Mouse (Mus musculus): ENCODE results near the gene Cnot10.

Cnot10 gene

GRCm38 (mm10) chr9:114578646-114579045 is 61.3 kb downstream of the Cnot10 start:
- DNase-seq (ENCODE audit: low spot score), result no peak

GRCm38 (mm10) chr9:114576001-114576400 is 64.0 kb downstream of the Cnot10 start:
- DNase-seq (ENCODE audit: low spot score), result no peak

- no peak for DNase-seq (ENCODE audit: low spot score)
Observed at GRCm38 (mm10) chr9:114573528-114573927, 66.5 kb downstream of the Cnot10 start.

DNA sequence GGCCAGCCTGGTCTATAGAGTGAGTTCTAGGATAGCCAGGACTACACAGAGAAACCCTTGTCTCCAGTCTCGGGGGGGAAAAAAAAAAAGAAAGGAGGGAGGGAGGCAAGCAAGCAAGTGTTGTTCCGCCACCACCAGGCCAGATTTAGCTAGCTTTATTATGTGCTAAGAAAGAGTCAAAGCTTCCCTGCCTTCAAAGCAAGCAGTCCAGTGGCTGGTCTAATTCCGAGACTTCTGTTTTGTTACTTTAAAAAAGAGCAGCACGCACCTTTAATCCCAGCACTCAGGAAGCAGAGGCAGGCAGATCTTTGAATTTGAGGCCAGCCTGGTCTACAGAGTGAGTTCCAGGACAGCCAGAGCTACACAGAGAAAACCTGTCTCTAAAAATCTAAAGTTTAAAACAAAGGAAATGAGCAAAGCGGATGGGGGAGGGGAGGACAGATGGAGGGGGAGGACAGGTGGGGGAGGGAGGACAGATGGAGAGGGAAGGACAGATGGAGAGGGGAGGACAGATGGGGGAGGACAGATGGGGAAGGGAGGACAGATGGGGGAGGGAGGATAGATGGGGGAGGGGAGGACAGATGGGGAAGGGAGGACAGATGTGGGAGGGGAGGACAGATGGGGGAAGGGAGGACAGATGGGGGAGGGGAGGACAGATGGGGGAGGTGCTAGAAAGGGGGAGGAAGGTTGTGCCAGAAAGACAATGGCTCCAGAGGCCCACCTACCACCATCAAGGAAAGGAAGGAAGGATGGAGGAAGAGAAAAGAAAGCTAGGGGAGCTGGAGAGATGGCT is 71.1 kb downstream of the Cnot10 start:
- no peak for DNase-seq (ENCODE audit: low spot score)

GRCm38 (mm10) chr9:114564667-114565066 is 75.3 kb downstream of the Cnot10 start:
- no peak for DNase-seq (ENCODE audit: low spot score)

DNA sequence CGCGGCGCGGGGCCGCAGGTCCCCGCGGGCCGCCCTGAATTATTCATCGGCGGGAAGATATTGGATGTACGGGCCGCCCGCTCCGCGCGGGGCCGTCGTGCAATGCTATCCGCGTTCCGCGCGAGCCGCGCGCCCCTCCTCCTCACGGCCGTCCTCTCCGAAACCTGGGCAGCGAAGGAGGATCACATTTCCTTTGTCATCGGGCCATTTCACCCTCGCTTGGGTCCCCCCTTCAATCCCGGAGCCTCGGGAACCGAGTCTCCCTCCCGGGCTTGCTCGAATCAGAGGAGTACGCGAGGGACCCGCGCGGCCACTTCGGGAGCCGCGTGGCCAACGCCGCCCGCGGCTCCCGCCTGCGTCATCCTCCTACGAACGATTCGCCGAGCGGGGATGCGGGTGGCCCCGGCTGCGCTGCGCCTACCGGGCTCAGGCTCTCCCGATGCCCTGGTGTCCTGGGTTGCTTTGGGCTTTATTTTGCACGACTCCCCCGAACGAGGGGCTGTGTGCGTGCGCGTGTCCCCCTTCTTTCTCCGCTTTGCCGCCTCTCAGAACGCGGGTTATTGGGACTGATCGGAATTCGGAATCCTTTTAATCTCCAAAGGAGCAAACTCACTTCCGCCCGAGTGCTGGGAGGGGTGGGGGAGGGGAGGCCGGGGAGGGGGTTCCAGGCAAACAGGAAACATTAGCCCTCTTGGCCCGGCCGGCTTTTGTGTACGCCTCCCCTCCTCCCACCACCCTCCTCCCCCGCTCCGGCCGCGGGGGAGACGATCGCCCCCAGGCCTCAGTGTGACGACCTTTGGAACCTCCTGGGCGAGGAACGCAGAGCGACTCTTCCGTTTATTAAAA is 76.0 kb downstream of the Cnot10 start, which contains the start of gene Trim71:
Gene Trim71, minus strand, starts transcription at position 609 of the 846 bp plus-strand sequence.
- DNase-seq (ENCODE audit: low spot score), result no peak

GRCm38 (mm10) chr9:114562919-114563751 is 76.8 kb downstream of the Cnot10 start:
- DNase-seq (ENCODE audit: low spot score), result no peak

- no peak for DNase-seq (ENCODE audit: low spot score)
Observed at GRCm38 (mm10) chr9:114562031-114562918, 77.7 kb downstream of the Cnot10 start.

DNA sequence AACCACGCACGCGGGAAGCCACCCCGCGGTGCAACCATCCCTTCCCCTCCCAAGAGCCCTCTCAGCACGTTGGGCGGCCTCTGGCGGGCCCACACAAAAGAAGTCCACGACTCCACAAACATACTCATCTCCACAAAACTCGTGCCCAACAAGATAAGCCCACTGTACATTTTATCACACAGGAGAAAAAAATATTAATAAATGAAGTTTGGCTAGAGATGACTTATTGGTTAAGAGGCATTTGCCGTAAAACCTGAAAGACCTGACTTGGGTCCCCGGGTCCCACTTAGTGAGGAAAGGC is 78.4 kb downstream of the Cnot10 start:
- no peak for DNase-seq (ENCODE audit: low spot score)

DNA sequence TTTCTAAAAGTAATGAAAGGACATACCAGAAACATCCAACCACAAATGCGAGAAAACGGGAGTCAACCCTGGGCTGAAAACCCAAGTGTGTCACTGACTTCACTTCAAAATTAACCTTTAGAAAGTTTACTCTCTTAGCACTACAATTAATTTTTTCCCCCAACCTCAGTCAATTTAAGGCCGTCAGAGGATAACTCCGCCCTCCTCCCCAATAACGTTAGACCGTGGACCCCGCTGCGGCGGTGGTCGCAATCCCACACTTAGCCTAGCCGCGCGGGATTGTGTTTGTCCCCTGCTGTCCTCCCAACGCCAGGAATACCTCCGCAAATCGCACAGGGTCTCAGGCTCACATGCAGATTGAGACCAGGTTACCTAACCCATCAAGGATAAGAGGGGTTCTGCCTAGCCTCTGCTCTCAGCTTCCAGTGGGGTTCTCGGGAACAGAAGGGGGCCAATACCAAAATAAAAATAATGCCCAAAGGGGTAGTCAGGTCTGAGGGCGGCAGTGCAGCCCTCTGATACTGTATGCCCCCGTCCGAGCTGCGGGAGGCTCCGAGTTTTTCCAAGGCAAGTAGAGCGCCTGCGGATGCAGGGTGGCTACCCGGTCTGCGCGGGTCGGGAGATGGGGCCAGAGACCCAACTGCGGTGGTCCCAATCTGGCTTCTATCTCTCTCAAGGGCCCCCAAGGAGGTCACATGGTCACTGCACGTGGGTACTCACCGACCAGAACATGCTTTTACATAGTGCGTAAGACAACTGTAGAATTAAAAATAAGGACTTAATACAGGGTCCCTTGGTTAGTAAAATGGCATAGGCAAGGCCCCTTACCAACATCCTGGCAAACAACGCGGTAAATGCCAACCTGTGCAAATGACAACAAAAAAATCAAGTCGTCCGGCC is 79.0 kb downstream of the Cnot10 start:
- DNase-seq (ENCODE audit: low spot score), result no peak

- DNase-seq (ENCODE audit: low spot score), result no peak
Observed at GRCm38 (mm10) chr9:114560141-114560540, 79.8 kb downstream of the Cnot10 start.

DNA sequence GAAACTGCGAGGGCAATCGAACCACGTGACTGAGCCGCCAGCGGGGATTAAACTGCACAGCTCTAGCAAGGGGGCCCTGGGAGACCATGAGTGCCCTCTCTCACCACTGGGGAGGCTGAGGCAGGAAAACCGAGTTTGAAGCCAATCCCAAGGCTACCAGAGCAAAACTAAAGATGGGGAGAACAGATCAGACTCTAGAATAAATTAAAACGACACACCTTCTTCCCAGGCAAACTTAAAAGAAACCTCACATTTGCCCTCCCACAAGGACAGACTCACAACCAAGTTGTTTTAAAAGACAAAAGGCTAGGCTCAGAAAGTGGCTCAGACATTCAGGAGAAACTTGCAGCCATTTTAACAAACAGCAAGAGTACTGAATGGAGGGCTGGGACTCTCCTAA is 82.9 kb downstream of the Cnot10 start:
- no peak for DNase-seq (ENCODE audit: low spot score)

GRCm38 (mm10) chr9:114556276-114556855 is 83.6 kb downstream of the Cnot10 start:
- no peak for DNase-seq (ENCODE audit: low spot score)

DNA sequence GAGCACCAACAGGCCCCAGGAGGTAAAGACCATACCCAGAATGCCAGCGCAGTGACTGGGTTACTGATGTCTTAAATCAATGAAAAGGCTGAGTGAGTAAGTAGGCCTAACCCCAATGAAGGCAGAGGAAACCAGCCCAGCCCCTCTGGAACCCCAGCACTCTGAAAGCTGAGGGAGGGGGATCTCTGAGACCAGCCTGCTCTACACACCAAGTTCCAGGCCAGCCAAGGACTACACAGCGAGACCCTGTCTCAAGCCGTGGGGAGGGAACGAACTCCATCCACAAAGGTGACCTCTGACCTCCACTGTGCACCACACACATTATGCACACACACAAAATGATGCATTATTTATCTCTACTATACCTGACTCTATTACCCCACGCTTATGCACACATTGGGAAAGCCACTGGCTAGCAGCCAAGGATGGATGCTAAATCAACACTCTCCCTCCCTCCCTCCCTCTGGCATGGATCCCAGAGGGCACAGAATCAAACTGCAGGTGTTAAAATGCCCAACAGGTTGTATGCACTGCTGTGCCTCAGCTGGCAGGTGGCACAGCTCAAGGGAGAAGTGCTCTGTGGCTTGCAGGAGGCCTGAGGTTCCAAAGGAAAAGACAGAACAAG is 85.5 kb downstream of the Cnot10 start:
- DNase-seq (ENCODE audit: low spot score), result no peak

DNA sequence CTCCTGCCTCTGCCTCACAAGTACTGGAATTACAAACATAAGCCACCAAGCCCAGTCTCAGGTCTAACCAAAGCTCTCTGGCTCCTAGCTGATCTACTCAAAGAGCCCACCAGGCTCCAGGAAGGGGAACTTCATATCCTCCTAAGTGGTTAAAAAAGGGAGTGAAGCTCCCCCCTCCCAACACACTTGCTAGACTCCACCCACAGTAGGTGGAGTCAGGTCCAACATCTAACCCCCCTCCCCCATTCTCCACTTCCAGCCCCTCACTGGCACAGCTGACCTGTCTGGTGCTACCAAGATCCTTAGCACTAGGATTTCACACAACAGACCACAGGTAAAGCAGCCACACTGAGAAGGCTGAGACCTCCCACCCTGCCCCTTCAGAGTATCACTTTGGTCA is 86.2 kb downstream of the Cnot10 start:
- no peak for DNase-seq (ENCODE audit: low spot score)

- DNase-seq (ENCODE audit: low spot score), result no peak
Observed at GRCm38 (mm10) chr9:114550033-114550432, 90.0 kb downstream of the Cnot10 start.

DNA sequence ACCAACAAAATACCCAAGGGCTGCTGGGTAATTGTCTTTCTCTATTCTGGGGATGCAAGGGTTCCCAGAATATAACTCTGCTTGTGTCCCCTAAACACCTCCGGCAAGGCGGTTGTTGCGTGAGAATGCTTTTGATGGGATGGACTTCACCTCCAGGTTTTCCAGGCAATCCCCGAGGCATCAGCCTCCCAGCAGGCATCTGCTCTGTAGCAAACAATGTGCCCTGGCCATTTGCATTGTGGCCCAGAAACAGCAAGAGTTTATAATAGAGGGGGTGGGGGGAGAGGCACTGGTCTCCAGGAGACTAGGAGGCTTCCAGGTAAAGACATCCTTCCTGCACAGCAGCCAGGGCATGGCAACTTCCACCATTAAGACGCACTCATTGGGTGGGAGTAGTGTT is 90.9 kb downstream of the Cnot10 start:
- no peak for DNase-seq (ENCODE audit: low spot score)

GRCm38 (mm10) chr9:114548496-114548895 is 91.5 kb downstream of the Cnot10 start:
- DNase-seq (ENCODE audit: low spot score), result no peak

DNA sequence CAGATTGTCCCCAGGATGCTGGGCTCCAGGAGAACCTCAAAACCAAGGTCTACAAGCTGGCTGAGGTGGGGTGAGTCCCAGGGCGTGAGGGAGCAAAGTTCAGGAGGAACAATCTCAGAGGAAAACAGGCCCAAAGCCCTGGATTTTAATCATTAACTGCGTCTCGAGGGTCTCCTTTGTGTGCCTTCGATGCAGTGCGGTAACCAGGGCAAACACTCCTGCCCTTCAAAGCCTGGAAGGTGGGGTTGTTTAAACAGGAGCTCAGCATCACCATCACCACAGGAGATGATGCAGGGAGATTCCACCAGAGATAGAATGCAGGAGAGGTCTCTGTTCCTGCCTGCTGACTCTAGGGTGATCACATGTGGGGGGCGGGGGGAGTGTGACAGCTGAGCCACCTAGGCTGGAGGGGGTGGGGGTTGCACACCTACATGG is 92.3 kb downstream of the Cnot10 start:
- no peak for DNase-seq (ENCODE audit: low spot score)
